Mouse (Mus musculus) midbrain, embryonic 13.5 days (tissue): Measurements from ENCODE around the gene Trim50. TPM values are rescaled to one million over a fixed set of nuclear protein-coding genes. Genes with fewer than 3 reads are reported as not detected.

Experiments used
- ATAC-seq: fragments of 200-750 bp; cut with Nextera tagmentation; 2 replicates; pipeline ENCODE4 v1.8.0; 2017; ENCODE audit warnings: mild to moderate bottlenecking, moderate TSS enrichment, moderate library complexity
- H3K27ac ChIP-seq: fragments of 300-500 bp; sonication (generic); 2 replicates; pipeline ENCODE4 v1.5.1; 2015; ENCODE audit warnings: inconsistent platforms, mild to moderate bottlenecking, moderate library complexity
- H3K27me3 ChIP-seq: fragments of 300-500 bp; sonication (generic); 2 replicates; pipeline ENCODE4 v1.6.1; 2015; ENCODE audit warnings: mild to moderate bottlenecking, inconsistent platforms
- H3K36me3 ChIP-seq: fragments of 300-500 bp; sonication (generic); 2 replicates; pipeline ENCODE4 v1.6.1; 2015; ENCODE audit warnings: mild to moderate bottlenecking, inconsistent platforms
- H3K4me1 ChIP-seq: fragments of 300-500 bp; sonication (generic); replicated peaks from 2 replicates; pipeline ENCODE4 v1.6.1; 2015; ENCODE audit warnings: inconsistent platforms
- H3K4me2 ChIP-seq: fragments of 300-500 bp; sonication (generic); replicated peaks from 2 replicates; pipeline ENCODE4 v1.6.1; 2015; ENCODE audit warnings: moderate library complexity, mild to moderate bottlenecking, inconsistent platforms
- H3K4me3 ChIP-seq: fragments of 300-500 bp; sonication (generic); replicated peaks from 2 replicates; pipeline ENCODE4 v1.5.1; 2015; ENCODE audit warnings: mild to moderate bottlenecking, inconsistent platforms
- H3K9ac ChIP-seq: fragments of 300-500 bp; sonication (generic); replicated peaks from 2 replicates; pipeline ENCODE4 v1.6.1; 2015; ENCODE audit warnings: mild to moderate bottlenecking, inconsistent platforms
- H3K9me3 ChIP-seq: fragments of 300-500 bp; sonication (generic); 2 replicates; pipeline ENCODE4 v1.6.1; 2016; ENCODE audit warnings: mild to moderate bottlenecking, inconsistent platforms
- WGBS: fragments of 180-500 bp; shearing (Covaris S2); methylation state at CpG from one replicate; pipeline ENCODE4 v1.1.7; 2015; 5-methylcytosine and 5-hydroxymethylcytosine counted together
- polyA plus RNA-seq: library from polyadenylated mRNA; unstranded; fragments of >200 nt; fragmentation: Nextera tagmentation; extraction: Ambion mirVana; gene quantifications from 2 replicates; pipeline ENCODE4 v1.2.1, GENCODE M21; 2015

Gene Trim50
- 0.11 TPM in 1 of 2 replicates, not detected in the other for polyA plus RNA-seq

- H3K4me1 ChIP-seq: no peaks in the 10 kb centered on the region
- 63% methylated on average over 9 of the region's 9 CpGs for WGBS
- H3K9me3 ChIP-seq: peaks cover 10% of the 10 kb centered on the region; the same call in 1 of the 2 replicates
- no peak within 1 kb of the TSS for H3K4me3 ChIP-seq
- no peaks in the 10 kb centered on the region for H3K36me3 ChIP-seq
- H3K27me3 ChIP-seq: peaks cover 10% of the 10 kb centered on the region
- H3K27ac ChIP-seq: no peak within 1 kb of the TSS
- H3K4me2 ChIP-seq: no peak within 1 kb of the TSS
- no peak within 1 kb of the TSS for H3K9ac ChIP-seq
- ATAC-seq: no peak
Observed at GRCm38 (mm10) chr5:135352995-135353394, at the start of gene Trim50. Trim50 (plus strand) TSS chr5:135353295.

- Histone ChIP-seq H3K4me2 (no peak overlapping the region), H3K36me3 (no peaks in the 10 kb centered on the region), H3K4me3 (no peak overlapping the region), H3K27me3 (no peaks in the 10 kb centered on the region), H3K4me1 (0 out of 2 replicates have a peak, but pooled peaks cover 4% of the 10 kb centered on the region), H3K9me3 (no peaks in the 10 kb centered on the region), H3K27ac (no peak overlapping the region), H3K9ac (no peak overlapping the region)
- ATAC-seq: no peak
- 46% methylated on average over 10 of the region's 10 CpGs for WGBS
Observed at GRCm38 (mm10) chr5:135306321-135306965, 46.7 kb upstream of the Trim50 start.

- Histone ChIP-seq H3K36me3 (no peaks in the 10 kb centered on the region), H3K4me2 (no peak overlapping the region), H3K4me1 (no peaks in the 10 kb centered on the region), H3K9ac (no peak overlapping the region), H3K27ac (no peak overlapping the region), H3K27me3 (no peaks in the 10 kb centered on the region), H3K9me3 (no peaks in the 10 kb centered on the region), H3K4me3 (no peak overlapping the region)
- no peak for ATAC-seq
- WGBS: 85% methylated on average over 3 of the region's 3 CpGs
Observed at GRCm38 (mm10) chr5:135316177-135316576, 36.9 kb upstream of the Trim50 start.

- WGBS: 57% methylated on average over 2 of the region's 2 CpGs
Observed at GRCm38 (mm10) chr5:135319856-135320255, 33.2 kb upstream of the Trim50 start.

GRCm38 (mm10) chr5:135322197-135322596 is 30.9 kb upstream of the Trim50 start:
- no peak overlapping the region for H3K4me2 ChIP-seq
- H3K27me3 ChIP-seq: no peaks in the 10 kb centered on the region
- no peaks in the 10 kb centered on the region for H3K36me3 ChIP-seq
- WGBS: 85% methylated on average over 1 of the region's 1 CpGs
- H3K9me3 ChIP-seq: no peaks in the 10 kb centered on the region
- no peak overlapping the region for H3K27ac ChIP-seq
- no peak overlapping the region for H3K9ac ChIP-seq
- H3K4me3 ChIP-seq: no peak overlapping the region
- H3K4me1 ChIP-seq: no peaks in the 10 kb centered on the region
- no peak for ATAC-seq

More at GRCm38 (mm10) chr5:135319856-135320255, 33.2 kb upstream of the Trim50 start:
- Histone ChIP-seq H3K9ac (no peak overlapping the region), H3K4me2 (no peak overlapping the region), H3K4me1 (no peaks in the 10 kb centered on the region), H3K9me3 (no peaks in the 10 kb centered on the region), H3K4me3 (no peak overlapping the region), H3K36me3 (no peaks in the 10 kb centered on the region), H3K27me3 (no peaks in the 10 kb centered on the region), H3K27ac (no peak overlapping the region)
- ATAC-seq: no peak

- Histone ChIP-seq H3K9me3 (no peaks in the 10 kb centered on the region), H3K36me3 (no peaks in the 10 kb centered on the region), H3K4me1 (no peaks in the 10 kb centered on the region), H3K4me3 (no peak overlapping the region), H3K27me3 (no peaks in the 10 kb centered on the region), H3K9ac (no peak overlapping the region), H3K27ac (peak overlapping the region; percentile 27; the same call in 1 of the 2 replicates), H3K4me2 (no peak overlapping the region)
- peak; percentile 60; the same call in 1 of the 2 replicates for ATAC-seq
- WGBS: 7% methylated on average over 3 of the region's 3 CpGs
Observed at GRCm38 (mm10) chr5:135326121-135326659, 26.9 kb upstream of the Trim50 start.

- H3K9me3 ChIP-seq: no peaks in the 10 kb centered on the region
- no peak overlapping the region for H3K9ac ChIP-seq
- H3K27me3 ChIP-seq: no peaks in the 10 kb centered on the region
- no peaks in the 10 kb centered on the region for H3K4me1 ChIP-seq
- H3K36me3 ChIP-seq: no peaks in the 10 kb centered on the region
- no peak overlapping the region for H3K27ac ChIP-seq
- 89% methylated on average over 4 of the region's 4 CpGs for WGBS
- H3K4me3 ChIP-seq: no peak overlapping the region
- ATAC-seq: no peak
- H3K4me2 ChIP-seq: no peak overlapping the region
Observed at GRCm38 (mm10) chr5:135329471-135329870, 23.6 kb upstream of the Trim50 start.

GRCm38 (mm10) chr5:135330201-135330600 is 22.9 kb upstream of the Trim50 start:
- WGBS: 85% methylated on average over 5 of the region's 5 CpGs
- H3K4me1 ChIP-seq: no peaks in the 10 kb centered on the region
- H3K9me3 ChIP-seq: no peaks in the 10 kb centered on the region
- no peaks in the 10 kb centered on the region for H3K36me3 ChIP-seq
- no peaks in the 10 kb centered on the region for H3K27me3 ChIP-seq
- no peak overlapping the region for H3K27ac ChIP-seq
- no peak overlapping the region for H3K4me3 ChIP-seq
- H3K4me2 ChIP-seq: no peak overlapping the region
- H3K9ac ChIP-seq: no peak overlapping the region
- no peak for ATAC-seq

GRCm38 (mm10) chr5:135331161-135331560 is 21.9 kb upstream of the Trim50 start:
- H3K4me3 ChIP-seq: no peak overlapping the region
- no peaks in the 10 kb centered on the region for H3K4me1 ChIP-seq

GRCm38 (mm10) chr5:135337575-135337974 is 15.5 kb upstream of the Trim50 start:
- Histone ChIP-seq H3K9ac (no peak overlapping the region), H3K9me3 (no peaks in the 10 kb centered on the region), H3K4me2 (no peak overlapping the region), H3K4me3 (no peak overlapping the region), H3K27ac (no peak overlapping the region), H3K36me3 (no peaks in the 10 kb centered on the region), H3K27me3 (no peaks in the 10 kb centered on the region), H3K4me1 (no peaks in the 10 kb centered on the region)
- ATAC-seq: no peak
- 63% methylated on average over 3 of the region's 3 CpGs for WGBS

More at GRCm38 (mm10) chr5:135331161-135331560, 21.9 kb upstream of the Trim50 start:
- no peak overlapping the region for H3K4me2 ChIP-seq
- H3K36me3 ChIP-seq: no peaks in the 10 kb centered on the region
- H3K27ac ChIP-seq: no peak overlapping the region
- H3K9ac ChIP-seq: no peak overlapping the region
- 90% methylated on average over 6 of the region's 6 CpGs for WGBS
- no peaks in the 10 kb centered on the region for H3K27me3 ChIP-seq
- no peaks in the 10 kb centered on the region for H3K9me3 ChIP-seq
- no peak for ATAC-seq

- Histone ChIP-seq H3K9me3 (peaks cover 6% of the 10 kb centered on the region; the same call in 1 of the 2 replicates), H3K9ac (no peak overlapping the region), H3K4me2 (no peak overlapping the region), H3K4me3 (no peak overlapping the region), H3K27ac (no peak overlapping the region), H3K36me3 (no peaks in the 10 kb centered on the region), H3K4me1 (no peaks in the 10 kb centered on the region), H3K27me3 (no peaks in the 10 kb centered on the region)
- ATAC-seq: no peak
- WGBS: 82% methylated on average over 7 of the region's 7 CpGs
Observed at GRCm38 (mm10) chr5:135345989-135346388, 7.1 kb upstream of the Trim50 start.

GRCm38 (mm10) chr5:135346430-135346829 is 6.7 kb upstream of the Trim50 start:
- Histone ChIP-seq H3K36me3 (no peaks in the 10 kb centered on the region), H3K27me3 (no peaks in the 10 kb centered on the region), H3K4me1 (no peaks in the 10 kb centered on the region), H3K9me3 (peaks cover 6% of the 10 kb centered on the region; the same call in 1 of the 2 replicates), H3K4me3 (no peak overlapping the region), H3K4me2 (no peak overlapping the region), H3K27ac (no peak overlapping the region), H3K9ac (no peak overlapping the region)
- no peak for ATAC-seq
- 34% methylated on average over 1 of the region's 1 CpGs for WGBS
